Mouse (Mus musculus) CD8-positive naive resting alpha-beta T cell, adult 2 months (primary cell): Measurements from ENCODE around the gene Fbxl13.

Experiments
- DNase-seq, 2 experiments: peaks; one replicate each; pipeline ENCODE4 v3.0.0; 2022; ENCODE audit warnings: low read depth in 2 of 2, low spot score in 2 of 2

The Fbxl13 gene

DNA sequence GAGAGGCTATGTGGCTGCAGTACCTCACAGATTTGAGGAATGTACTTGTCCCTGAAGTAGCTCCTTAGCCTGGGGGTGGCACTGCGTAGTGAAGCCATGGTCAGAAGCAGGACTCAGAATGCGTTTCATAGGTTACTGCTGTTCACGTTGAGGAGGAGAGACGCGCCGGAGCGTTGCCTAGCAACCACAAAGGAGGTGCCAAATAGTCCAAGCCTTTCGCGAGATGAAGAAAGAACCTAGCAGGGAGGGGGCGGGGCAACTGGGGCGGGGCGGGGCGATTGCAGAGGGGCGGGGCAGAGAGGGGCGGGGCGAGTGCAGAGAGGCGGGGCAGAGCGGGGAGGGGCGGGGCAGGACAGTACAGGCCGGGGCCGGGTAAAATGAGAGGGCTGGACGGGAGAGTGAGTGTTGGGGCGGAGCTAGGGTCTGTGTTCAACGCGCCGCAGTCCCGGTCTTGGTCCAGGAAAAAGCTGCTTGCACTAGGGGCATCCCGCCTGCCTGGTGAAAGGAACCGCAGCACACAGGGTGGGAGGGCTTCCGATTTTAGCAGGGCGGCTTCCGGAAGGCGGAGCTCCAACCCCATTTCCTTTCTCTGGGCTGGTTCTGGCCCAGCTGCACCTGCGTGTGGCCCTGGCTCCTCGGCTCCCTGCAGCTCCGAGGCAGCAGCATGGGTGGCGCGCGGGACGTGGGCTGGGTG lies at the start of gene Fbxl13, which contains the start of gene Armc10:
Gene Fbxl13, minus strand, starts transcription at position 196 of the 694 bp plus-strand sequence.
Gene Armc10, plus strand, starts transcription at position 375 of the 694 bp plus-strand sequence.
- peak; percentile 81 to 82 for DNase-seq

DNA sequence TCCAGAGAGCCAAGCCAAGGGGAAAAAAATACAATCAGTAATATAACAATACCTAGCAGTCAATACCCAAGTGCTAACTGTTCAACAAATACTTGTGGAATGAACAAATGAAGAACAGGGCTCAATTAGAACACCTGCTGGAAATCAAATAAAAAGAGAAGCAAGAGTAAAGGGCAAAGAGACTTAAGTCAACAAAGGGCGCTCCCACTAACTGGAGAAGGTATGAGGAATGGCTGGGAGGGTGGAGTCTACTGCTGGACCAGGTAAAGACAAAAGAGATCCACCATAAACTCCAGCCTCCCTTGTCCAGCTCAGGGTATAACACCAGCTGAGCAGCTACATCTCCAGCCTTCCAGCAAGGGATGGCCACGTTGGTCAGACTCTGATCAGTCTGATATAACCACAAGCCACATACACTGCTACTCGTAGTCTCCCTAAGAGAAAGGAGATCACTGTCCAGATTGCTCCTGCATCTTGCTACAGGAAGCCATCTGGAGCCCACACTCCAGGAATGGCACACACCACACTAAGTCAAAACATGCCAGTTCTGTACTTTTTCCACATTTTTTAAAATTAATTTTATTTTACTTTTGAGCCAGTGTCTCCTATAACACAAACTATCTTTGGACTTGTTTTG lies 49.5 kb upstream of the Fbxl13 start:
- DNase-seq = no peak

DNA sequence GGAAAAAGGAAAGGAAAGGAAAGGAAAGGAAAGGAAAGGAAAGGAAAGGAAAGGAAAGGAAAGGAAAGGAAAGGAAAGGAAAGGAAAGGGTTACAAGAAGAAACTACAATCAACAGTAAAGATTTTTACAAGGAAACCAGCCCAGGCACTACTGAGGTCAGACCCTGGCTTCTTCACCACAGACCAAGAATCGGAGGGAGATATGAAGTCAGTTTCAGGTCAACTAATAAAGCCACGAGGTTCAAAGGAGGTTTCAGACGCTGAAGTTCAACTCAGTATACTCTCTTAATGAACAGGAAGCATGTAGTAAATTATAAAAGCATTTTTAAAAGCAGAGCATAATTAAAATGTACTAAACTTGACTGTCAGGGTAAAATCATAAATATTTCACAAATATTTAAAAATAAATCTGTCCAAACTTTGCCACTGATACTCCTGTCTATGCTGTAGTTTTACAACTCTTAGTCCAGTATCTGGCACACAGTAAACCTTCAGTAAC lies 48.0 kb upstream of the Fbxl13 start:
- no peak for DNase-seq

DNA sequence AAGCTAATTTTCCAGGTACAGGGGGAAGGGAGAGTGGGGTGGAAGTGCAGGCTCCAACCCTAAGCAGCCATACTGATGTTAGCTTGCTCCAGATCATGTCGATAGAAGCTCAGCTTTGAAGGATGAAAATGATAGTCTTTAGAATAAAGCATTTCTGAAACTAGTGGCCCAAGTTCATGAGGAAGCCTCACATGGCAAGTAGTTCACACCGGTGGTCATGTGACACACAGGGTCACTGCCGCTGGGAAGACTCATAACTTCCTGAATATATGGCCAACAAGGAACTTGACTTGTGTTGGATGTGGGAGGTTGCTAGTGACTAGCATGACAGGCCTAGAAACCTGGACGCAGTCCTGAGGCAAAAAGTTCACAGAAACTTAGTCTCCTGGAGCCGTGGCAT lies 46.8 kb upstream of the Fbxl13 start:
- no peak for DNase-seq

DNA sequence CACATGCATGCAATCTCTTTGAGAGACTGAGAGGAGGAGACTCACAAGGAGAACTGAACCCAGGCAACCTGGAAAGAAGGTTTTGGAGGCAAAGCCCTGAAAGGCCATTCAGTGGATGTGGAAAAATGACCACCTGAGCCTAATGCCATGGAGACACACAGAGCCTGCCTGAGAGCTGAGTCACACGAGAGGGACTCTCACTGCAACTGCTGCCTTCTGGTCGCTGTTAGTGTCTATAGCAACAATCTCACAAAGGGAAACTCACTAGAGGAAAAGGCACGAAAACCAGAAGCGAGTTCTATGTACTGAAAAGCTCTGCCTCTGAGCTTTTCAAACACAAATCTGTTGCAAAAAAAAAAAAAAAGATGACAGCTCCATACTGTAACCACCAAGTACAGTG lies 41.6 kb upstream of the Fbxl13 start:
- no peak for DNase-seq

DNA sequence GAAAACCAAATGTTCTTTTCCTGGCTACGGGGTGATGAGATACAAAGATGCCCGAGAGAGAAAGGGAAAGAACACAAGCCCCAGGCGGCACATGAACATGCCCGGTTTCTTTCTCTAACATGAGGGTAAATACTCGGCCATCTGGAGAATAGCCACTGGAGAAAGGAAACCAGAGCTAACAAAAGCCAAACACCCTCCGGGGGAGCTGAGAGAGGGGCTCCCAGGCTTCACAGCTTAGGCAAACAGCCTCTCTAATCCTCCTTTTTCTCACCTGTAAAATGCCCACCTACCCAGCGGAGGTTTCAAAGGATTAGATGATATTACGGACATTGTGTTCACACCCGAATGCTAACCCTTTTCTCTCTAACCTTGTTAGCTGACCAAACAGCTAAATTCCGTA lies 39.6 kb upstream of the Fbxl13 start:
- DNase-seq = no peak

DNA sequence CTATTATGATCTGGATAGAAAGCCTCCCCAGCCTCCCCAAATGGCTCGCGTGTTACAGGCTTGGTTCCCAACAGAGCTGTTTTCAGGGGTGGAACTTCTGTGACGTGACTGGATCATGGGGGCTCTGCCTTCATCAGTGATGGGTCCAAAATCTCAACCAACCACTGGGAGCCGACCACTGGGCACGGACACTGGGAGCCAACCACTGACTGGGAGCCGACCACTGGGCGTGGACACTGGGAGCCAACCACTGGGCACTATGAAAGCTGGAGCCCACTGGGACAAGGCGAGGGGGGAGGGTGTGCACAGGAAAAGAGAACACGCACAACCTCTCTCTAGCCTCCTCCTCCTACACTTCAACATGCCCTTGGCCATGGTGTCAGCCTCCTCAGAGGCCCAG lies 38.4 kb upstream of the Fbxl13 start:
- DNase-seq = no peak

DNA sequence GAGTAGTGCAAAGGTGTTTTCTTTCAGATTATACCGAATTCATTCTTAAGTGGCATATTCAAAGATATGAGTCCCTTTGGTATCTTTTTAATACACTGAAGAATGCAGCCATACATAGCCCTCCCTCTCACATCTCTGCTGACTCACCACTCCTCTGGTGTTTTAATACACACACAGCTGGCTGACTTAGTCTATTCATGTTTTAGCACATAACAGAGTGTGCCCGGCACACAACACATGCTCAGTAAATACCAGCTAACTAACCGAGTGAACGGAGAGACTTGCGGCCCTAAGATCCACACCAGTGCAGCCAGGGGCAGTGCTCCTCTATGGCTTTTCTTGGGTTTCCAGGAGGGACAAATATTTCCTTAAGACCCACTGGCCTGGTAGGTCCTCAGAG lies 35.5 kb upstream of the Fbxl13 start:
- DNase-seq = no peak

DNA sequence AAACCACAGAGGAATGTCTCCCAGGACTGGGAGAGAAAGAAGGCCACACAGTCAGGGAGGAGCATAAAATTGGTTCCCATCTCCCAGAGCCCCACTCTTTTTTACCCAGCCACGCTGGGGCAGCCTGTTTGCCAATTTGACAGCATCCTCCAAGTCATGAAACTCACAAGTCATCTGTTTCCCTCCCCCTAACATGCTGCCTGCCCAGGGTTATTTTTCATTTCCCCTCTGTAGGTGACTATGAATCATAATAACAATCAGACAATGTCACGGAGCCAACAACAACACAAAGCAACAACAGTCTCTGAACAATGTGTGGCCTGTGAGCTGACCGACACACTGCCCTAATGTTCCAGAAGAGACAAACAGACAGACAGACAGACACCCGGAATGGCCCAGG lies 34.6 kb upstream of the Fbxl13 start:
- no peak for DNase-seq

DNA sequence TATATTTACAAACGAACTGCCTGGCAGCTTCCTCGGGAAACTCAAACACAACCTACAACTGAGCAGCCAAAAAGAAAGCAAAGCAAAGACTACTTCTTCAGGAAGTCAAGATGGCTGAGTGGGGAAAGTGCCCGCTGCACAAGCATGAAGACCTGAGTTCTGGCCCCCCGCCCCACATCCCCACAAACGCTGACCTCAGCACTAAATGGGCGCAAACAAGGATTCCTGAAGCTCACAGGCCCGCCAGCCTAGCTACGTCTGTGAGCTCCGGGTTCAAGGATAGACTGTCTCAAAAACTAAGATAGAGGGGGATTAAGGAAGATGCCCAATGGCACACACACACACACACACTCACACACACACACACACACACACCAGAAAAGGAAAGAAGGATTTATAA lies 32.9 kb upstream of the Fbxl13 start:
- no peak for DNase-seq

DNA sequence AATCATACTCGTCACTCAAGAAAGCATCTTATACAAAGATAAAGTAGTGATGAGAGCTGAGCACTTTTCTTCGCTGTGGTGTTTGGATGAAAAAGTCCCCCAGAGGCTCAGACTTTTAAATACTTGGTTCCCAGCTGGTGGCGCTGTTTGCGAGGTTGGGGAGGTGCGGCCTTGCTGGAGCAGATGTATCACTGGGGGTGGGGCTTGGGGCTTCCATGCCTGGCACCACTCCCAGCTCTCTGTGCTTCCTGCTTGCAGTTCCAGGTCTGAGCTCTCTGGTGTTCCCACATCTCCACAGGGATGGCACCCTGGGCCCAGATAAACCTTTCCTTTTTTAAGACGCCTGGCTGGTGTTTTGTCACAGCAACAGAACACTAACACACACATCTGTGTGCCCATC lies 32.5 kb upstream of the Fbxl13 start:
- DNase-seq = no peak

DNA sequence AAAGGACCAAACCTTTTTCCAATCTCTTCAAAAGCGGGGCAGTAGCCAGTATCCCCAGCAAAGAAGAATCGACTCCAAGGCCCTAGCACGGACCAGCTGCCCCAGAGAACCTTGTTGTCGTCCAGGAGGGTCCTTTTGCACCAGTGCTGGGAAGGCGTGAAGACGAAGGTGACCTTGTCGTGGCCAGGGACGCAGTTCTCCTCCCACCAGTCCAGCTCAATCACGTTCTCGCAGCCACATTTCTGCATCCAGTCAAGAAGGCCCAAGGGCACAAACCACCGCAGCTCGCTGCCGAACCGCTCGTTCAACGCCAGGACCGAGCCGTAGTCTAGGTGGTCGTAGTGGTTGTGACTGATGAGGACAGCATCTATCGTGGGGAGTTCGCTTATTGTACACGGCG lies 30.1 kb upstream of the Fbxl13 start:
- DNase-seq = no peak

DNA sequence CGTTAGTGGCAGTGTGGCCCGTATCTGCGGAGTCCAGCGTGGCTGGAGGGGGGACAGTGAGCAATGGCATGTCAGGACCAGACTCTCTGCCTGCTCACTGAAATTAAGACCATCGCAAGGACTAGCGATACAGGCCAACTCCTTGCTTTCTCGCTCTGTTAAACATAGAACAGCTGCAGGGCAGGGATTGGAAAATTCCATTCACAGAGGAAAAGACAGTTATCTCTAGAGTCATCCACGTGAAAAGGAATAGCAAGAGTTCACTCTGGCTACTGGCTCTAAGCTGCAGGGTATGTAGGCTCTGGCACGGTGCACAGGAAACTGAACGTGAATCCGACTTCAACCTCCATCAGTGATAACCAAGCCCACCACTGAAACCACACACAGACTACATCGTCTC lies 29.6 kb upstream of the Fbxl13 start:
- no peak for DNase-seq

DNA sequence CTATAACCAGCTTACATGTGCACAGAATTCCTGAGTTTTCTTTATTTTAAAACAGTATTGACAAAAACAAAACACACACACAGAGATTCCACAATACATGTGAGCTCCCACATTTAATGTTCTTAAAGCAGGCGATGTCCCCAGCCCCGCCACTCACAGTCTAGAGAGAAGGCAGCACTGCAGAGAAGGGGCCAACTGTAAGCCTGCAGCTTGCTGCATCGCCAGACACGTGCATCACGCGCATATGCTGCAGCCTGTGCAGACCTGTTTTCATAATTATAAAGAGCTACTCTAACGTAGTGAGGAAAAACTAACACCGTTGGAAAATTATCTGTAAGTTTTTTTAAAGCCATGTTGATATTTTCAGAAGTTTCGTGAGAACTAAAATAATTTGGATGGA lies 28.3 kb upstream of the Fbxl13 start:
- DNase-seq = no peak

DNA sequence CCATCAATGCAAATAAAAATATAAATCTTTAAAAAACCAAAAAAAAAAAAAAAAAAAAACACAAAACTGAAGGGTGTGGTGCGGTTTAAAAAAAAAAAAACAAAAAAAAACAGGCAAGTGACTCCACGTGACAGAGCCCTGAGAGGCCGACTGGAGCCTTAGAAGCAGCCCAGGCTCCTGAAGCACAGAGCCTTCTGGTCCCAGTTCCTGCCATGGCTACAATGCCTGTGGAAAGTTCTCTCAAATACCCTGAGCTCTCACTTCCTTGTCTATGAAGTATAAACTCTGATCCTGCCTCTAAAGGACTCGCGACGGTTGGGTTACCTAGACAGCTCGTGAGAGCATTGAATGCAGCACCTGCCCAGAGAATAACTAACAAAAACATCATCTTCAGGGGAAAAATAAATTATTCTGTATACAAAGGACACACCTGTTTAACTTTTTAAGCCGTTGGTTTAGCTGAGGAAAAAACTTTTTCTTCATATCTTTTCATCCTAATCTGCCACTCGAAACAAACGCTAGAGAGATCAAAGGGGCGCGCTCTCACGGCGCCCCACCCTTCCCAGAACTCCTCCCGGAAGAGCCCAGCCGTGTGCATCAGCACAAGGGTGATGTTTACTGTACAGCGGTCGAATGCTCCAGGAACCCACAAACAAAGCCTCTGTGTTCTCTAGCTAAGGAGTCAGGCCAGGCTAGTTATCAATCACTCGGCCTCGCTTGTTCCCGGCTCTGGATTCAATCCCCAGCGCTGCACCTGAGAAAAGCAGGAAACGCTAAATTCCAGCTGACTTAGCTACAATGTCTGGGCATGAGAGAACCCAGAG lies 27.6 kb upstream of the Fbxl13 start:
- DNase-seq = peak; percentile 12 to 36

DNA sequence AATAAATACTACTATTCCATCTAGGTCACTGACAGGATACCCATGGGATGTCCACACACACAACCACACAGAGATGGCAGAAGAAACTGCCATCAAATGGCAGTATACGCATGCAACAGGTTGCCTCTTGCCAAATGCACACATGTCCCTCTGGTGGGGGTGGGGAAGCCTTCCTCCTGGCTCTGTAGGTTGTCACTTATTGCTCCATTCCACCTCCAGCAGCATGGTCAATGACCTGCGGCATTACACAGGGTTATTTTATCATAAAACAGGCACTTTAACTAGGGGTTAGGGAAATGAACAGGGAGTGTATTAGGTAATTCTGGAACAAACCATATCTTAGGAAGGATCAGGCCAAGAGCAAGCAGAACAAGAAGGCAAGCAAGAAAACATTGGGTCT lies 23.9 kb upstream of the Fbxl13 start:
- DNase-seq = no peak

DNA sequence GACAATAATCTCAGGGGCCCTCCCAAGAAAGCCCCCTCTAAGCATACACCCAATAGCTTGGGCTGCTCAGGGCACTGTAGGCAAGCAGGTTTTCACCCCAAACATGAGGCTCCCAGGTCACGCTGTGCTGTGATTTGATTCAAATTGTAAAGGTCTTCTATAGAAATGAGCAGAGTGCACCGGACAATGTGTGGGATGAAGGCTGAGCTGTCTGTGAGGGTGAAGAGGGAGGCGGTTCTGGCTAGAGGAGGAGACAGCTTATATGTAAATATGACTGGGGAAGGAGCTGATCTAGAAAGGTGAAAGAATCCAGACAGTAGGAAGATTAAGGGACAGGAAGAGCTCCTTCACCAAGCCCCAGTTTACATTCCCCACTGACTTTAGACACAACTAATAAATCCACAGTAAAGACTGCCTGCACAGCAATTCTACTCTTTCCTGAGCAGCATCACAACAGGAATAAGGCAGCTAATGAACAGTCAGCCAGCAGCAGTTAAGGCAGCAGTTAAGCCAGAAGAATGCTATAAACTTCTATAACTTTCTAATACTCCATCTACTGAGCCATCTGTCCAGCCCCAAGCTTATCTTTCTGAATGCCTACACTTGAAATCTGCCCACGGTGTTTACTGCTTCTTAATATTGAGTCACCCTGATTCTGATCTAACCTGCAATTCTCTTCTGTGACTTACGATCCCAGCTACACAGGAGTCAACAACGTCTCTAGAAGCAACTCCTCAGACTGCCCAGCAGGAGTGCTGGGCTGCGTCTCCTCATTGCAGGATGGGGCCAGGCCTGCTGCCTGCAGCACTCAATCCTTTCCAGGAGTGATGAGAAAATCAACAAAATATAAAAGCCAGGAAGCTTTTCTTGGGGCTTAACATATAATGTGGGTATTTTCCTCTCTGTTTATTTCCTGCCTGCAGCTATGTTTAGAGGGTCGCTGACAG lies 22.0 kb upstream of the Fbxl13 start:
- DNase-seq = no peak

DNA sequence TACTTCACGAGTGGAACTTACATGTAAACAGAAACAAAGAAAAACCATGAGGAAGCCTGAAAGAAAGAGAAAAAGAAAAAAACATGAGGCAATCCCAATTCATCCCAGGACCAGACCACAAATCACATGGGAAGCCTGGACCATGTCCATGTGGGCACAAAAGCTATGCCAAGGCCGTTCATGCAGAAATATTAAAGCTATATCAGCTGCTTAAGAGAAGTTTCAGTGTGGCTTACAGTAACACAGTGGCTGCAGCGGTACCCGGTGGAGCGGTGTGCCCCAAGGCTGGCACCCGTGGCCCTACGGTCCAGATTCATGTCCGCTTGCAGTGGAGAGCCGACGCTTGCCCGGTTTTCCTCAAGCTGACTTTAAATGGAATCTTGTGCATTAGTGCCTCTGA lies 17.6 kb upstream of the Fbxl13 start:
- no peak for DNase-seq

DNA sequence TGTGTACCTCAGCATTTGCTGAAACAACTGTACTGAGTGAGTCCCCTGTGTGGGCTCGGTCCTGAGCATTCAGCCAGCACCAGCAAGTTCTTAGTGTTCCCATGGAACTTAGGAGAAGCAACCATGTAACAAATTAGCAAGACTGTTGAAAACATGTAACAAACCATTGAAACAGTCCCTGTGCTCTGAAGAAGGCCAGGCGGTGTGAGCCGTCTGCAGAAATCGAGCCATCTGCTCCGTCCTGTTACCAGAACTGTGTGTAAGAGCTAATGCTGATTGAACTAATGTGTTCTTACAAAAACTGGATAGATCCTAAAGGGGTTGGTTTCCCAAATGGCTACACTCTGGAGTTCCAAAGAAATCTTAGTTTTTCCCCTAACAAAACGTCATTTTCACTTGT lies 15.4 kb upstream of the Fbxl13 start:
- DNase-seq = no peak

DNA sequence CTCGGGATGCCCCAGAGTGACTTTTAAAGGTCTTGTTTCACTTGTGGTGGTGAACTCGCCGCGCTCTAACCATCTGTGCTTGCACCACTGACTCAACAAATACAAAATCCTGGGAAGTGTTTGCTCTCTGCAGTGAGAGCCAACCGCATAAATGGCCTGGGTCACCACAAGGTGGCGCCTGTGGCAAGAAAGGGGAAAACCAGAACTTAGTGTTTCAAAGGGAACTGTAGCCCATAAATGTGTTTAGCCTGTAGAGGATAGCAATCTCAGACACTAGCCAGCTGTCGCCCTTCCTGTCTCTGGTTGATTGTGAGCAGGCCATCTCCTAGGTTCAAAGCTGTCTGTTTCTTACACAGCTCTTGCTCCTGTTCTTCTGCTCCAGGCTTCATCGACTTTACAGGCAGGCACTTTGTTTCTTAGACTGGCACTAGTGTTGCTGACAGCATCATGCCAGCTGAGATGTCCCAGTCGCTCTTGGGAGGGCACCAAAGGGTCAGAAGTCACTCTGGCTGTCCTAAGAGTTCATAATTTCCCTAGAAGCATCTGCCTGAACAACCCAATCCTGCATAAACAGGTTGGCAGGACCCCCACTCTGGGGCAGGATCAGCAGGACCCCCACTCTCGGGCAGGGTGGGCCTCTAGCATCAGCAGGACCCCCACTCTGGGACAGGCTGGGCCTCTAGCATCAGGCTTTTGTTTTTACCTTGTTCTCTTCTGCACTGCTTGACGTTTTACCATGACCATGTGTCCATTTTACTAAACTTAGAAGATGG lies 13.4 kb upstream of the Fbxl13 start:
- peak; percentile 40 to 68 for DNase-seq
